Mouse (Mus musculus) brown adipose tissue, adult 24 weeks (tissue): ENCODE measurements around the gene Sh3gl1. TPM values are rescaled to one million over a fixed set of nuclear protein-coding genes. Genes with fewer than 3 reads are reported as not detected.

ENCODE experiments used
- H3K27ac ChIP-seq: fragments of 200-500 bp; replicated peaks from 2 replicates; pipeline ENCODE4 v1.5.1; 2012; ENCODE audit warnings: low read depth, mild to moderate bottlenecking, low read length
- H3K4me1 ChIP-seq: fragments of 200-500 bp; 2 replicates; pipeline ENCODE4 v1.6.1; 2012; ENCODE audit warnings: low read length, mixed read lengths; ENCODE audit not compliant: control insufficient read depth, insufficient read depth, insufficient read length
- H3K4me3 ChIP-seq: fragments of 200-500 bp; 2 replicates; pipeline ENCODE4 v1.5.1; 2012; ENCODE audit warnings: low read depth, mild to moderate bottlenecking, low read length, moderate library complexity; ENCODE audit not compliant: insufficient read depth
- polyA plus RNA-seq: library from polyadenylated mRNA; stranded (reverse); fragments of >200 nt; gene quantifications from 2 replicates; pipeline ENCODE4 v1.2.4, GENCODE M21; 2012; ENCODE audit not compliant: missing spikeins, insufficient read depth, insufficient read length

Gene Sh3gl1
- polyA plus RNA-seq, 1 experiment = 14.0 TPM

- Histone ChIP-seq H3K4me1 (peaks cover 41% of the 10 kb centered on the region), H3K27ac (no peak overlapping the region; the same call in 1 of the 2 replicates), H3K4me3 (no peak overlapping the region)
These were observed 5.0 kb downstream of the Sh3gl1 start for GRCm38 (mm10) chr17:56031431-56031830.

GRCm38 (mm10) chr17:56030919-56031318, 5.5 kb downstream of the Sh3gl1 start:
- Histone ChIP-seq H3K4me3 (no peak overlapping the region), H3K4me1 (peaks cover 44% of the 10 kb centered on the region), H3K27ac (peak overlapping the region; percentile 4; the same call in 1 of the 2 replicates)

GRCm38 (mm10) chr17:56030238-56030870, 6.1 kb downstream of the Sh3gl1 start:
- peak overlapping the region; percentile 4; the same call in 1 of the 2 replicates for H3K27ac ChIP-seq
- no peak overlapping the region for H3K4me3 ChIP-seq
- H3K4me1 ChIP-seq = peaks cover 44% of the 10 kb centered on the region

GRCm38 (mm10) chr17:56027801-56028441, 8.5 kb downstream of the Sh3gl1 start:
- H3K4me3 ChIP-seq = no peak overlapping the region
- H3K27ac ChIP-seq = no peak overlapping the region
- H3K4me1 ChIP-seq = peaks cover 58% of the 10 kb centered on the region

GRCm38 (mm10) chr17:56026881-56027280, 9.6 kb downstream of the Sh3gl1 start:
- H3K4me3 ChIP-seq = no peak overlapping the region
- H3K27ac ChIP-seq = no peak overlapping the region
- H3K4me1 ChIP-seq = peaks cover 66% of the 10 kb centered on the region

GRCm38 (mm10) chr17:56026303-56026702, 10.1 kb downstream of the Sh3gl1 start:
- Histone ChIP-seq H3K4me3 (no peak overlapping the region), H3K4me1 (peaks cover 71% of the 10 kb centered on the region), H3K27ac (no peak overlapping the region)

- Histone ChIP-seq H3K27ac (no peak overlapping the region), H3K4me3 (no peak overlapping the region), H3K4me1 (peaks cover 64% of the 10 kb centered on the region)
These were observed 11.5 kb downstream of the Sh3gl1 start for GRCm38 (mm10) chr17:56024931-56025330.

- Histone ChIP-seq H3K27ac (no peak overlapping the region), H3K4me3 (no peak overlapping the region), H3K4me1 (peaks cover 60% of the 10 kb centered on the region)
These were observed 12.0 kb downstream of the Sh3gl1 start for GRCm38 (mm10) chr17:56024476-56024875.

- no peak overlapping the region for H3K4me3 ChIP-seq
- peaks cover 57% of the 10 kb centered on the region for H3K4me1 ChIP-seq
- peak overlapping the region; percentile 28; the same call in 1 of the 2 replicates for H3K27ac ChIP-seq
These were observed 13.0 kb downstream of the Sh3gl1 start for GRCm38 (mm10) chr17:56023386-56023785.

- Histone ChIP-seq H3K27ac (0 out of 2 replicates have a peak overlapping the region, but pooled peaks have one; percentile 8), H3K4me3 (no peak overlapping the region), H3K4me1 (peaks cover 55% of the 10 kb centered on the region)
These were observed 13.5 kb downstream of the Sh3gl1 start for GRCm38 (mm10) chr17:56022989-56023290.

- no peak overlapping the region for H3K4me3 ChIP-seq
- peaks cover 50% of the 10 kb centered on the region for H3K4me1 ChIP-seq
- no peak overlapping the region for H3K27ac ChIP-seq
These were observed 14.1 kb downstream of the Sh3gl1 start for GRCm38 (mm10) chr17:56022131-56022988.

GRCm38 (mm10) chr17:56021161-56021910, 15.1 kb downstream of the Sh3gl1 start:
- no peak overlapping the region for H3K4me3 ChIP-seq
- H3K27ac ChIP-seq = no peak overlapping the region
- H3K4me1 ChIP-seq = peaks cover 39% of the 10 kb centered on the region

- no peak overlapping the region for H3K4me3 ChIP-seq
- H3K27ac ChIP-seq = no peak overlapping the region
- peaks cover 37% of the 10 kb centered on the region for H3K4me1 ChIP-seq
These were observed 15.9 kb downstream of the Sh3gl1 start for GRCm38 (mm10) chr17:56020400-56021084.

GRCm38 (mm10) chr17:56018347-56019131, 17.9 kb downstream of the Sh3gl1 start:
- Histone ChIP-seq H3K4me3 (no peak overlapping the region), H3K4me1 (peaks cover 20% of the 10 kb centered on the region), H3K27ac (no peak overlapping the region)
